Mouse (Mus musculus) frontal cortex, adult (tissue): ENCODE results near the gene Tmem238.
A peak's percentile ranks its signal among the peaks of the same experiment; 100 is the strongest.

Experiments used
- ATAC-seq: cut with Nextera tagmentation; 2 replicates; pipeline ENCODE4 v1.9.2; 2017; ENCODE audit warnings: mild to moderate bottlenecking, moderate library complexity, mixed read lengths; ENCODE audit not compliant: low TSS enrichment

Tmem238 gene

DNA sequence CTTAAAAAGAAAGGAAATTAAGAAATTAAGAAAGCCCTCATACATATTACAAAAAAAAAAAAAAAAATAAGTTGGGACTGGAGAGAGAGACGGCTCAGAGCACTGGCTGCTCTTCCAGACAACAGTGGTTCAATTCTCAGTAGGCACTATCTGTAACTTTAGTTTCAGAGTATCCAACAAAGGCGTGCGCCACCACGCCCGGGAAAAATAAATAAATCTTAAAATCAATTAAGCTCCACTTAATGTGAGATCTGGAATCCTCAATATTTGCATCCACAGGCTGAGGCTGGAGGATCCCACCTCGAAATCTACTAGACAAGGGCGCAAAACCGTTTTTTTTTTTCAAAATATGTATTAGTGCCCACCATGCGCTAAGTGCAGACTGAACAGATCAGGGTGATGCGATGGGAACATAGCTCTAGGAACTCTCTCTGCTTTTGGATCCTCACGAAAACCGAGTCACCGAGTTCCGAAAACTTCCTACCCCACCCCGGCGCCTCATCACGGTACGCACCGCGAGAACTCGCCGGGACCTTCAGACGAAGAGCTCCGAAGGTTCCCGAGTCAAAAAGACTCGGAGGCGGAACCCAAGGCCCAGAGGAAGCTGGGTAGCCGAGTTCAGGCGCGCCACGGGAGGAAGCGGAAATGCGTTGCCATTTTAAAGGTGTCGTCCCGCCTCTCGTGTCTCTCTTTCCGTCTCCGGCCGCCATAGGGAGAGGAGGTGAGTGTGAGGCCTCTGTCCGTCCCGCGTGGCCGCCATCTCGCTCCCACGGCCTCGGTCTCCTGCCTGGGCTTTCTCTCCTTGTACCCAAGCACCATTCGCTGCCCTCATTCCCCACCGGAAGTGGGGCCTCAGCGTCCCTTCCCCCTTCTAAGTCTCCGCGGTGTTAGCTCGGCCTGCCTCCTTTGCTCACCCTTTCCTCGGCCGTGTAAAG lies 3.1 kb upstream of the Tmem238 start, which contains the start of gene Rpl28:
TSS of gene Rpl28 (plus strand) at position 597 of the 935 bp plus-strand sequence.
- ATAC-seq: peak; percentile 92

DNA sequence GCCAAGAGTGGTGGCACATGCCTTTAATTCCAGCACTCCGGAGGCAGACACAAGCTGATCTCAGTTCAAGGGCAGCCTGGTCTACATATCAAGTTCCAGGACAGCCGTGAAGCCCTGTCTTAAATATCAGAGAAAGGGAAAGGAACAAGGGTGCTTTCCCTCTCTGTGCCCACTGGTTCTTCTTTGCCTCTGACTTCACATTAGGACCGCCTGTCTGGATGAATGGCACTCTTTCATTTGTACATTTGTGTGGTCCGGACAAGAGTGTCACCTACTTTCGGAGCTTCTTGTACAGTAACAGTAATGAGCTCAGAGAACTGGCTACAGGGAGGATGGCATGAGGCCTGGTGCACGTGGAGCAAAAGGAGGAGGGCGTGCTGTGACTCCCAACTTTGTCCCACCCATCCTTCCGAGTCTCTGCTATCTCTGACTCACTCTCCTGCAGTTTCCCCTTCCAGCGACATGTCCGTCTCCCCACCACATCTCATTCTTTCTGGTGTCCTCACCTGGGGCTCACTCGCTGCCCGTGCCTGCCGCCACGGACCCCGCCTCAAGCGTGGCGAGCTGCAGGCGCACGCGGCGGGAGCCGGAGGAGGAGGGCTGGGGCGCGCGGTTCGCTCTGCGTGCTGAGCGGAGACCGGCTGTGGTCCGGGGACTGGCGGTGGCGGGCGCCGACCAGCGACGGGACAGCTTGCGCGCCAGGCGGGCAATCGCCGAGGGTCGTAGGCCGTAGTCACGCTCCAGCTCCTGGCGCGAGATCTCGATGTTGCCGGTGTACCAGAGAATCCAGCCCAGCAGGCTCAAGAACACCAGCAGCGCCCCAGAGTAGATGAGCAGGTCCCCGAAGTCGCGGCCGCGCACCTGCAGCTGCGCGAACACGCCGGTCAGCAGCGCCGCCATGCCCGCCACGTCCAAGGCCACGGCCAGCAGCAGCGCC lies 689 bp downstream of the Tmem238 start:
- peak; percentile 26; the same call in 1 of the 2 replicates for ATAC-seq

DNA sequence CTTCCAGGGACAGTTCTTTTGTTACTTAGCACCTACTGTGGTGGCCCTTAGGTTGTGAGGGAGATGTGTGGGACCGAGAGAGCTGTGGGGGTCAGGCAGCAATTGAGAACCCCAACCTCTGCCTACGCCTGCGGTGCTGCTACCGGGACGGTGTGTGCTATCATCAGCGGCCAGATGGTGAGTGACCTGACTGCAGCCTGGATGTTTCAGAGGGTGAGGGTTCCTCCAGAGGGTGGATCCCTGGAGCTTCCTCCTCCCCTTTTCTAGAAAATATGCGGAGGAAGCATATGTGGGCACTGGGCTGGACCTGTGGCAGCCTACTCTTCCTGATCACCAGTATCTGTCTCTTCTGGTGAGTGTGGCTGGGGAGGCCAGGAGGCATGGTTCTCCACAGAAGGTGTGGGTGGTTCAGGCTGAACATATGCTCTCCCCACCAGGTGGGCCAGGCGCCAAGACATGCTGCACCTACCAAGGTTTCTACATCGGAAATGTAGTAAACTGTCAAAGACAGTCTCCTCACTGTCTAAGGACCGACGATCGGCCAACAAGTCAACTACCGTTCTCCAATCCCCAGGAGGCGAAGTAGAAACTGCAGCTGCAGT lies 5.7 kb downstream of the Tmem238 start:
- ATAC-seq: peak; percentile 77

DNA sequence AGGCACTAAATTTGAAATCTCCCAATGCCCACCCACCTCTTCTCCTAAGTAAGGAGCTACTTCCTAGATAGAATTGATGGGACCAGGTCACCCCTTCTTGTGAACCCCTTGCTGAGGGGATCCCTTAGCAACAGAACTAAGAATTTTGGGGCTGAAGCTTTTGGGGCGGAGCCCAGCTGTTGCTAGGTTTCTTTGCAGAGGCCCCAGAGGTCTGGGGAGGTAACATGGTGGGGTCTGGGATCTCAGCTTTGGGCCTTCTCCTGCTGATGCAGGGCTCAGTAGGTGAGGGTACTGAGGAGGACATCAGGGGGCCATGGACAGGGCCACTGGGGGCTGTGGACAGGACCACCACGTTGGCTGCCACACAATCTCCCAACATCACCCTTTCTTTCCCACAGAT lies 6.7 kb downstream of the Tmem238 start, which contains the start of the genes Il11 and Tmem190:
TSS of gene Il11 (minus strand) at position 101 of the 400 bp plus-strand sequence.
TSS of gene Tmem190 (plus strand) at position 179 of the 400 bp plus-strand sequence.
- ATAC-seq: no peak

DNA sequence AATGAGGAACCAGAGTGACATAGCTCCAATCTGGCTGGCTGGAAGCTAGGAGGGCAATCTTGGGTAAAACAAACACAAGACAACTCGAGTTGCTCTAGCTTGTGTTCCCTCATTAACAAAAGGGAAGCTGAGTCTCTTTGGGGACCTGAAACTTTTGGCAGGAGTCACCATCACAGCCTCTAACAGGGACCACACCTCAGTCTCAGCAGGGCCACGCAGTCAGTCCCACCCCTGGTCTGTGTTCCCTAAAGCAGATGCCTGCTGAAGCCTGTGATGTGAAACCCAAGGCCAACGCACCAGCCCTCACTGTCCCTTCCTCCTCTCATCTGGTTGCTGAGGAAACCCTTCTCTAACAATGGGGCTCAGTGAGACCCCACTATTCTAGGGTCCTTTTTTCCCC lies 7.3 kb downstream of the Tmem238 start:
- ATAC-seq: no peak

DNA sequence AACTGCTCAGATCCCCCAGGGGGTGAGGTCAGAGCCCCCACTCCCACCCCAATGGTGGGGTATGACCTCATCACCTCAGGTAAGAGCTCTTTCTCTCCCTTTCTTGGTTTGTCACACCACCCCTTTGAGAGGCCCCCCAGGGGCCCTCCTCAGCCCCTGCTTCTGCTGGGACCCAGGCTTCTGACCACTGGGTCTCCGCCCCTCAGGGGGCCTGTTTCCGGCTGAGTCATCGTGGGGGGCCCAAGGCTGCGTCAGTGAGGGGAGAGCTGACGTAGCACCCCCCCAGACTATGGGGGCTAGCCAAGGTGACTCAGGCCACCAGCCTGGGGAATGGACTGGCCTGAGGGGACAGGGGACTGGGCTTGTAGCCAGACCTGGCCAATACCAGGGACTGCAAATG lies 9.5 kb downstream of the Tmem238 start:
- no peak for ATAC-seq

DNA sequence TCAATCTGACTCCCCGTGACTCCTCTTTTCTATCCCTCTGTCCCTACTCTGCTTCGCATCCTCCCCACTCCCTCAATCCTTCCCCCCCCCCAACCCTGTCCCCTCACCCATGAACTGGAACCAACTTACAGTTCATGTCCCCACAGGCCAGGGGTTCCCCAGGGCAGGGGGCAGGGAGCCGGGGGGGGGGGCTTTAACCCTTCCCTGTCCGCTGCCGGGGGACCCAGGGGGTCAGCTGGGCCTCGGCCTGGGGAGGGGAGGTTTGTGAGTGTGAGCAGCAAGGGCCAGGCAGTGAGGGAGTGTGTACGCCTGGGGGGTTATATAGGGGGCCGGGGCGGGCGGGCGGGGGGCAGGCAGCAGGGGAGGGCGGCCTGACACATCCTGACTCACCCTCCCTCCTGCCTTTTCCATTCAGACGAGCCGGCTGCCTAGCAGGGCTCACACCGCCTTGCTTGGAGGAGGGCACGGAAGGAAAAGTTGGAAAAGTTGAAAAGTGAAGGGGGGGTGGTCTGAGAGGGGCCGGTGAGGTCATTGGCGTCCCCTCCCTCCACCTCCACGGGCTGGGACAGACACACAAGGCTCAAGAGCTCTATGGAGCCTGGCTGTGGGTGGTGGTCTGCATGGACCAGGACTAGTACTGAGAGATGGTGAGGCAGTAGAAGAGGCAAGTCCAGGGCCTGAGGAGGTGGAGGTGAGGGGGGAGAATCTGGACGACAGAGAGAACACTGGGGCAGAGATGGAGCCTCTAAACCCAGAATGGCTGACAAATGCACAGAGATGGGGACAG lies 11.4 kb downstream of the Tmem238 start:
- ATAC-seq: no peak

DNA sequence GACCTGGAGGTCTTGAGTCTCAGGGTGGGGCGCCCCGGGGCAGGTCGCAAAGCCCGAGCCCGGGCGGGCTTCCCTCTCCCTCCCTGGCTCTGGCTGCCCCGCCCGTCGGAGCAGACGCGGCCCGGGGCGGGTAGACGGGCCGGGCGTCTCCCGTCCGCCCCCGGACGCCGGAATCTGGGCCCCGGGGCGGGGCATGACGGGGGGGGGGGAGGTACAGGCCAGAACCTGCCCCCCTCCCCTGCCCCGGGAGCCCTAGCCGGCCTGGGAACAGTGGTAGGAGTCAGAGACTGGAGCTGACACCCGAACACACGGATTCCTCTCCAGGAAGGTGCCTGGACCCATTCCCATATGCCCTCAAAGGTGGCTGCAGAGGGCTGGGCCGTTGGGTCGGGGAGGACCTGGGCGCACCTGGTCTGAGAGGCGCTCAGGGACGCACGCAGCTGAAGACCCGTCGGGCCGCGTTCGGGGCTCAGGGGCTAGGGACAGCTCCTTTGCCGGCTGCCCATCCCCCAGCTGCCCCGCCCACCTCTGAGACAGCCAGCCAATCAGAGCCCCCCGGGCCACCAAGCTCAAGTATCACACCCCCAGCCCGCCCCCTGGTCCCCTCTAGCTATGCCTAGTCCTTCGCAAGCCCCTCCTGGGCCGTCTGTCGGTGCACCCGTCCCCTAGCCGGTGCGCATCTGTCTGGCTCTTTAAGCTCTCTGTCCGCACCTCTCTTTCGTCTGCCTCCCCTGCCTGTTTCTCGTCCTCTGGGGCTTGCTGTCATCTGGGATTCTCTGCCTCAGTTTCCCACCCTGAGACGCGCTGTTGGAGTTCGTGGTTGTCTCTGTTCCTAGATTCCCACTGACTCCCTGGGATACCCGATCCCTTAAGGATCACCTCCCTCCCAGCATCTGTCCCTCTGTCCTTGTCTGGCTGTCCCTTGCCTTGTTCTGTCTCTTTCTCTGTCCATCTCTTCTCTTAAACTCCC lies 12.3 kb downstream of the Tmem238 start:
- no peak for ATAC-seq

DNA sequence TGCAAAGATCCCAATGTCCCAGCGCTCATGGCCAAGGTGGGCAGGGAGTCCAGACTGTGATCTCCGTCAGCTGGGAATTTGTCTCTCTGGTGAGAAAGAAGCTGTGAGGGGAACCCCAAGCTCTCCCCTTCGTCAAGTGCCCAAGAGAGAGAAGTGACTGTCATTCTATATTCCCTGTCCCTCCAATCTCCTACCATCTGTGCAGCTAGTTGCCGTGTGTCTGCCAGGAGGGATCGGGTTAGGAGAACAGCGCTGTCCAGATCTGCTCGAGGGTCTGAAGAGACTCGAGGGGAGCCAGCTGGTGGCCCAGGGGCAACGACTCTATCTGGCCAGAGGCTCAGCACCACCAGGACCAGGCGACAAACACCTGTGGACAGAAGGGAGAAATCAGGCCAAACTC lies 13.3 kb downstream of the Tmem238 start:
- ATAC-seq: no peak

DNA sequence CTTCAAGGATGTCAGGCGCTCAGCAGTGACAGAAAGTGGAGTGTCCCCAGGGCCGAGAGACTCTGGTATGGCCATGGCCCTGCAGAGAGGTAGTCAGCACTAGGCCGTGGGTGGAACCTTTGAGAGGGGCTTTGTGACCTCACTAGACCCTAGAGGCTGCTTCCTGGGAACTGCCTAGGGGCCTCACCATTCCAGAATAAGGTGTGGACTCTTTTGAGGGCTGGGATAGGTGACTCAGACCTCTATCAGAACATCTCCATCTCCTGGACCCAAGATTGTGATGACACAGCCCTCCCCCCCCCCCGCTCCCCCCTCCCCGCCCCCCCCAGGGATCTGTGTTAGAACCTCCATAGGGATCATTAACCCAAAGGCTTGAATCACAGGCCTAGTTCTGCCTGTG lies 18.3 kb downstream of the Tmem238 start, which contains the start of gene Fam71e2:
TSS of gene Fam71e2 (minus strand) at position 101 of the 400 bp plus-strand sequence.
- ATAC-seq: no peak

DNA sequence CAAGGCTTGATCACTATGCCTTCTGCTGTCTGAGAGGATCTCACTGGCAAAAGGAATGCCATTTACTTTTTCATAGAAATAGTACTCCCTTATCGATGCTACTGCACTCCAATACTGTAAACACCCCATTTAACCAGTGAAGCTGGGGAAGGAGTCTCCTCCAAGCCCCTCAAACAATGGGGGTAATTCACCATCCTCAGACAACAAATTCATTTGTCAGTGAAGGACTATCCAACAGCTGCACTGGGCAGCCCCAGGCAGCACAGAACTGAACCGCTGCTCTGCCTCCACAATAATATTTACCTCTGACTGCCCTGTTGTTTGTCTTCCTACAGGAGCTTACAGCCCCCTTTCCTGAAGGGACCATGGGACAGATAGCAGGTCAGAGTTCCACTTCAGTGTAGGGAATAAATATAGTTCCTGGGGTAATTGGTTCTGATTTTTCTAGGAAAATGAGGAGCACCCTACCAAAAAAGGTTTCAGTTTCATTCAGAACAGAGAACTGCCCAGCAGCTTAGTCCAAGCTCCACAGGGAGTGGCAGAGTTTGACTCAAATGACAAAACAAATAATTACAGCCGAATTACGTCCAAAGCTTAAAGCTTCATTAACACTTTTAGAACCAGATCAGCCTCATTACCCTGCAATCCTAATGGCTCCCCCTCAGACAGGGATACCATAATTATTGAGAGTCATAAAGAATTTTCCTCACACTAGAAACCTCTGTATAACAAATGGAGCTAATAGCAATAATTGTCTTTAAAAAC lies 24.3 kb downstream of the Tmem238 start:
- ATAC-seq: peak; percentile 31; the same call in 1 of the 2 replicates

DNA sequence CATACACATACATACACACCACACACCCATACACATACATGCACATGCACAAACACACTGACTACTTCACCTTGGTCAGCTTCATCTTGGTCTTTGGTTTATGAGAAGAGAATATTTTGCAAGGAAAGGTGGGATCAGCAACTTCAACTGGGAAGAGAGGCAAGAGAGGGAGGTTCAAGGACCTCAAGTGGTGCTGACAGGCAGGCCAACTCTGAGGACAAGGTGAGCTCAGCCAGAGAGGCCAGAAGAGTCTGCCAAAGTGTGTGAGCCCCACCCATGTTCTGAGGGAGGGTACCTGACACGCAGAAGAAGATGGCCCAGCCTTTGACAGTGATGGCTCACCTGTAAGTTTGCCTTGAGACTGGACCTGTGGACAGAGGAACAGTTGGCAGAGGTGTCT lies 29.8 kb downstream of the Tmem238 start:
- ATAC-seq: no peak

DNA sequence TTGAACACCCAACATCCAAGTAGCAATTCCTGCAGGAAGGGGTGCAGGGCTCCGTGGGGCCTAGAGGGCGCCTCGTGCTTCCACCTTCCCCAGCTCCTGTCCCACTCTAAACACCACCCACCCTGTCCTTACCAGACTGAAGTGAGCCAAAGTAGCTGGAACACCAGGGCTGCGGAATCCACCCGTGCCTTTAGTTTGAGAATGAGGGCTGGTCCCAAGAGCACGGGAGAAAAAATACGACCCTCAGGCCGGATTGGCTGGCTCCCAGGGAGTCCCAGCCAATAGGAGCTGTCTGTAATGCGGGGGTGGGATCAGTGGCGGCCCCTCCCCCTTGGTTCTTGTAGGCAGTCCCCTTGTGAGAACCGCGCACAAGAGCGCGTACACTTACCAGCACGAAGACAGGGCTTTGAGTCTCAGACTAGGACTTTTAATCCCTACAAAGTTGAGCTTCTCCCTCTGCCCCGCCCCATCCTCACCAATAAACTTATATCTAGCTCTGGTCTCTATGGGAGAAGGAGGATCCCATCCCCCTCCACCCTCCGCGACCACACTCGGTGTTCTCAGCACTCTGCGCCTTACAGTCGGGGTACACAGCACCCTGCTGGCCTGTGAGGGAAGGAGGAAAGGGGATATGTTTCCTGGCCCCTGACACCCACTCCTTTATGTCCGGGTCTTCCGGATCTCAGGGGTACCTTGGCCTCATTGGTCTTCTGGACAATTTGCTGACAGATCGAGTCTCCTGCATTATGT lies 36.5 kb downstream of the Tmem238 start, which contains the start of gene Cox6b2:
TSS of gene Cox6b2 (minus strand) at position 274 of the 750 bp plus-strand sequence.
- ATAC-seq: peak; percentile 59; the same call in 1 of the 2 replicates

DNA sequence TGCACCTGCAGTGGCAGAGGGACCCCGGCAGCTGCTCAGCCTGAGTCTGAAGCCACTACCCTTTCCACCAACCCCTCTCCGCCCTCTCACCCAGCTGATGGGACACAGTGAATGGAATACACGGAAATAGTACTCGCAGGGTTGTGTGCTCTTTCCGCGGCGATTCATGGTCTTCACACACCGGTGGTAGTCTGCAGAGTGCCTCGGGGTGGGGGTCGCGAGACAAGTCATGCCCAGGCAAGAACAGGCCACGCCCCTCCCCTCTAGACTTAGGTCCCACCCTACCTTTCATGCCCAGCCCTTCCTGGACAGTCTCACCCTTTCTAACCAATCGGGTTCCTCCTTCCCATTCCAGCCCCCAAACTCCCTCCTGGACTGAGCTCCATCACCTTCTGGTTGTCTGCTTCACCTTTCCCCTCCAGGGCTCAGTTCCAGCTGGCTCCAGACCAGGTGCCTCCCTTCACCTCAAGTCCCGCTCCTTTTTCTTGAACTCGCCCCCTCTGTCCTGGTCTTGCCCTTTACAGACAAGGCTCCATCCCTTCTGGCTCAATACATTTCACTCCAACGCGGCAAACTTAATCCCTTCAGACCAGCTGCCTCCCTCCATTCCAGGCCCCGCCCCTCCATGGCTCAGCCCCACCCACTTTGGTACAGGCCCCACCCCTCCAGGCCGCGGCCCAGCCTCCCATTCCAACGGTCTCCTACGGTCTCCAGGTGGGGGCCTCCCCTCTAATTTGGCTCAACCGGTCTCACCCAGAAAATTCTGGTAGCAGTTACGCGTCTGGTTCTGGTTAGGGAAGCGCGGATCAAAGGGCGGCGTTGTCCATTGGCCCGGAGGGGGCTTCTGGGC lies 37.3 kb downstream of the Tmem238 start:
- ATAC-seq: no peak

DNA sequence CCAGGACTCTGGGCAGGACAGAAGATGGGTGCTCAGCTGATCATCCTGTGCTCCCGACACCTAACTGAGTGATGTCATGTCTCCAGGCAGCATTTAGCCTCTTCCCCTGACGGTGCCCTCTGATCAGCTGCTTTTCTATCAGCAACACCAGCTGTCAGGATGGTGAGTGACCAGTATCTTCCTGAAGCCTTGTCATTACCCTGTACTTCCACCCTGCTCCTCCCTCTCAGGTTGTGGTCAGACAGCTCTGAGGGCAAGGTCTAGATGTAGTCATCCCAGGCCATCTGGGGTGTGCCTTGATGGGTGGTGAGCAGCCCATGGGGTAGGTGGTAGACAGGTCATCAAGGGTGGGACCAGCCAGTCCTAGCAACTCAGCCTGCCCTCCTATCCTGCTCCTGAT lies 40.3 kb downstream of the Tmem238 start:
- ATAC-seq: no peak

DNA sequence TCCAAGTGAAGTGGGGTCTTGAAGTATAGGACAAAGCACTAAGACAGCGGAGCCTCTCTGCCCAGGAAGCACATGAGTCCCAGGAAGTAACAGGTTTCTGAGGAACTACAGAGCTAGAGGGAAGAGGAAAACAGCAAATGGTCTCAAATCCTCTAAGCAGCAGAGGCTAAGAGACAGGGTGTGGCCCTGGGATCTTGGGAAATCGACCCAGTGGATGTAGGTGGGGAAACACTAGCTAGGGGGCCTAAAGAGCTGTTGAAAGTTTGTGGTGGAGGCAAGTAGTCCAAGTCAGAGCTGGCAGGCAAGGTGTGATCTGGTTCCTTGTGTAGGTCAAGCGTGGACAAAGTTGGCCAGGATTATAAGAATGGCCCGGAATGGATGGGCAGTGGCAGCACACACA lies 41.1 kb downstream of the Tmem238 start:
- no peak for ATAC-seq
